Mouse (Mus musculus) limb, embryonic 13.5 days (tissue): ENCODE results near the gene Cabcoco1. TPM values are rescaled to one million over a fixed set of nuclear protein-coding genes. Genes with fewer than 3 reads are reported as not detected.
A peak's percentile ranks its signal among the peaks of the same experiment; 100 is the strongest.

Experiments
- ATAC-seq: fragments of 200-750 bp; cut with Nextera tagmentation; 2 replicates; pipeline ENCODE4 v1.8.0; 2017; ENCODE audit warnings: low read depth, moderate number of reproducible peaks, moderate TSS enrichment; ENCODE audit not compliant: low FRiP score
- H3K27ac ChIP-seq: fragments of 300-500 bp; sonication (generic); 2 replicates; pipeline ENCODE4 v1.5.1; 2015; ENCODE audit warnings: inconsistent platforms, mild to moderate bottlenecking, moderate library complexity
- H3K27me3 ChIP-seq: fragments of 300-500 bp; sonication (generic); 2 replicates; pipeline ENCODE4 v1.6.1; 2015; ENCODE audit warnings: mild to moderate bottlenecking, inconsistent platforms
- H3K36me3 ChIP-seq: fragments of 300-500 bp; sonication (generic); 2 replicates; pipeline ENCODE4 v1.6.1; 2015; ENCODE audit warnings: inconsistent platforms, mild to moderate bottlenecking, moderate library complexity
- H3K4me1 ChIP-seq: fragments of 300-500 bp; sonication (generic); 2 replicates; pipeline ENCODE4 v1.6.1; 2015; ENCODE audit warnings: inconsistent platforms
- H3K4me2 ChIP-seq: fragments of 300-500 bp; sonication (generic); replicated peaks from 2 replicates; pipeline ENCODE4 v1.6.1; 2015; ENCODE audit warnings: inconsistent platforms, mild to moderate bottlenecking, moderate library complexity
- H3K4me3 ChIP-seq: fragments of 300-500 bp; sonication (generic); 2 replicates; pipeline ENCODE4 v1.5.1; 2015; ENCODE audit warnings: moderate library complexity, mild to moderate bottlenecking, inconsistent platforms
- H3K9ac ChIP-seq: fragments of 300-500 bp; sonication (generic); 2 replicates; pipeline ENCODE4 v1.6.1; 2015; ENCODE audit warnings: mild to moderate bottlenecking, inconsistent platforms
- H3K9me3 ChIP-seq: fragments of 300-500 bp; sonication (generic); 2 replicates; pipeline ENCODE4 v1.6.1; 2016; ENCODE audit warnings: inconsistent platforms
- WGBS: fragments of 180-500 bp; shearing (Covaris S2); methylation state at CpG from one replicate; pipeline ENCODE4 v1.1.7; 2015; 5-methylcytosine and 5-hydroxymethylcytosine counted together
- polyA plus RNA-seq: library from polyadenylated mRNA; unstranded; fragments of >200 nt; fragmentation: Nextera tagmentation; extraction: Ambion mirVana; gene quantifications from 2 replicates; pipeline ENCODE4 v1.2.1, GENCODE M21; 2015

The Cabcoco1 gene
- polyA plus RNA-seq, 1 experiment from 2014 or later, result 1.1 TPM

DNA sequence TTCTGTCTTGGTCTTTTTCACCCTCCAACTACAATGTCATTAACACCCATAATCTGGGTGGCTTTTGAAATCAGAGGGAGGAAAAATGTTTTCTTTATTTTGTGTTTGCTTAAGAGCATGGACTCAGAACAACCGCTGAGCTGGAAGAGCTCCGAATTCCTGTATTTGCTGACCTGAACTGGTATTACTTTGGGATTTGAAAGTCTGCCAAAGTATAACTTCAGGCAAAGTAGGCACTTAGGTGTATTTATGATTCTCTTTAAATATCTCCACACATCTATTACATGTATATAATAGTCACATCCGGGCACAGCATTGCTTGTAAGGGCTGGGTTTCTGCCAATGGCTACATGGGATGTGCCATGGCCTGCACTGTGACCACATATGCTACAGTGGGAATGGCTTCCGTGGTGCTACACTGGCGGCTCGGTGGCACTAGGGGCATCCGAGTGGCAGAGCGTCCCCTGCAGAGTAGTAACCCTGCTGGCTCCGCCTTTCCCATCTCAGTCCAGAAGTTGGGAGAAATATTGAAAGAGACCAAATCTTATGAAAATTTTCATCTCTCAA is 37.0 kb downstream of the Cabcoco1 start:
- Histone ChIP-seq H3K36me3 (no peaks in the 10 kb centered on the region), H3K9me3 (no peaks in the 10 kb centered on the region), H3K27me3 (no peaks in the 10 kb centered on the region), H3K4me1 (peaks cover 11% of the 10 kb centered on the region; the same call in 1 of the 2 replicates), H3K9ac (no peak overlapping the region), H3K4me3 (no peak overlapping the region), H3K4me2 (no peak overlapping the region), H3K27ac (no peak overlapping the region)
- WGBS, result 75% methylated on average over 9 of the region's 9 CpGs
- peak; percentile 54 for ATAC-seq

DNA sequence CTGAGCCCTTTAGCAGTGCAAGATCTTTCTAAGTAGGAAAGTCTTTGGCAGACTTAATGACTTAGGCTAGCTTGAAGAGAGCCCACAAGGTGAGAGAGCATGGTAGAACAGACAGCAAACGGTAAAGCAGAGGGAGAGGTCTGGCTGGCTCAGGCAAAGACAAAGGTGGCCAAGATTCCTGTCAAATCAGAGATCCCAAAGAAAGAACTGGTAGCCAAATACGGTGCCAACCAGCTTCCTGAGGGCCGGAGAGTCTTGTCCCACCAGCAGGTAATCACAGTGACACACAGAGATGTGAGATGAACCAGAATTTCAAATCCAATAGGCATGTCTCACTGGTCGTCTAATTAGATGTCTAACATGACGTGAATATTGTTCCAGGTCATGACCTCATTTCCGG is 40.6 kb downstream of the Cabcoco1 start:
- no peak overlapping the region for H3K9ac ChIP-seq
- no peaks in the 10 kb centered on the region for H3K9me3 ChIP-seq
- no peak overlapping the region for H3K27ac ChIP-seq
- no peaks in the 10 kb centered on the region for H3K27me3 ChIP-seq
- whole genome bisulfite sequencing, result 85% methylated on average over 6 of the region's 6 CpGs
- no peaks in the 10 kb centered on the region for H3K36me3 ChIP-seq
- H3K4me2 ChIP-seq, result no peak overlapping the region
- H3K4me1 ChIP-seq, result peaks cover 11% of the 10 kb centered on the region; the same call in 1 of the 2 replicates
- no peak for ATAC-seq
- no peak overlapping the region for H3K4me3 ChIP-seq

DNA sequence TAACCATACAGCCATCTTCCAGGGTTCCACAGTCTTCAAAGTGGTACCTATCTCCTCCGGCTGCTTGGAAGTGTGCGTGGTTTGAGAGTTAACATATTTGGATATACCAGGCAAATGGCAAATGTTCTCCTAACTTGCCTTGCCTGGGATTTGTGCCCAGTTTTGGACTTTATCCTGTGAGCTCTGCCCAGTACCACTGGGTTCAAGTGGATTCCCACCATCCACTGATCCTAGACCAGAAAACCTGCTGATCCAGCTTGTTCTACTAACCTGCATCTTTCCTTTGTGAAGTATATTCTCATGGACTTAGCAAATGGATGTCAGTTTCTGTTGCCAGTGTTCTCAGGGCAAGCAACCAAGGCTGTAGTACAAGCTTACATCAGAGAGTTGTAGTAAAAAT is 46.5 kb downstream of the Cabcoco1 start:
- WGBS, result 95% methylated on average over 2 of the region's 2 CpGs
- no peak overlapping the region for H3K4me3 ChIP-seq
- ATAC-seq, result no peak
- H3K27me3 ChIP-seq, result no peaks in the 10 kb centered on the region
- no peak overlapping the region for H3K4me2 ChIP-seq
- H3K27ac ChIP-seq, result no peak overlapping the region
- H3K9ac ChIP-seq, result no peak overlapping the region
- H3K9me3 ChIP-seq, result no peaks in the 10 kb centered on the region
- H3K4me1 ChIP-seq, result peaks cover 20% of the 10 kb centered on the region
- no peaks in the 10 kb centered on the region for H3K36me3 ChIP-seq

DNA sequence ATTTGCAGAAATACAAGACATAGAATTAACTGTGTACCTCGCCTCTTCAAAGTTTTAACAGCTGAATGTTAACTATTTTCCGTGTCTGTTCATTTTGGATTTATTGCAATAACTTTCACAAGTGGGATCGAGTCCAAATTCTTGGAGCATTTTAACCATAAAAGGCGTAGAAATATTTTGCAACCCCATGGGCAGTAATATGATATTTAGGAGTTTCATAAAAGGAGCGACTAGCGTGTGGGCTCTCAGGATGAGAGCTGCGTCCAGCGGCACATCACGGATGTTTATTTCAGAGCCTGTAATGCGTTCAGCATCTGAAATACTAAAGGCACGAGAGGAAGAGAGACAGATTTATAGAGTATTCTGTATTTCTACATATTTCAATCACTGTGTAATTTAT is 50.1 kb downstream of the Cabcoco1 start:
- H3K9me3 ChIP-seq, result no peaks in the 10 kb centered on the region
- ATAC-seq, result peak; percentile 61; the same call in 1 of the 2 replicates
- H3K27me3 ChIP-seq, result no peaks in the 10 kb centered on the region
- no peak overlapping the region for H3K4me3 ChIP-seq
- no peaks in the 10 kb centered on the region for H3K36me3 ChIP-seq
- WGBS, result 19% methylated on average over 11 of the region's 11 CpGs
- H3K9ac ChIP-seq, result no peak overlapping the region
- H3K27ac ChIP-seq, result no peak overlapping the region
- H3K4me1 ChIP-seq, result peaks cover 21% of the 10 kb centered on the region
- peak overlapping the region; percentile 7; the same call in 1 of the 2 replicates for H3K4me2 ChIP-seq

DNA sequence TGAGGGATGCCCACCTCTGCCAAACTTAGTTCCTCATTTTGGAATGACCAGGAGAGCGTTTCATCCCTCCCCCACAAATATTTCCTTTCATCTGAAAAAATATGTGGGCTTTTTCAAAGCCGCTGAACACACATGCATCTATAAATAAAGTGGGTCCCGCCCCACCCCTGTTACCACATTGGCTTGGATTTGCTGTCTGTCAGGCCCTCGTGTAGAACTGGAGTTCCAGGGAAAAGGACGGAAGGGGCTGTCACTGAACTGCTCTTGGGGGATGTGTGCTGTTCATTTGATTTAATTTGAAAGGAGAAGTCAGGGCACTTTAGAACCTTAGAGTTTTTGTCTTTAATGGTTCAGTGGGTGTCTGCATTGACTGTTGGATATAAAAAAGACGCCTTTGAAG is 50.9 kb downstream of the Cabcoco1 start:
- WGBS, result 39% methylated on average over 6 of the region's 6 CpGs
- Histone ChIP-seq H3K36me3 (no peaks in the 10 kb centered on the region), H3K4me1 (peaks cover 21% of the 10 kb centered on the region), H3K4me3 (no peak overlapping the region), H3K4me2 (0 out of 2 replicates have a peak overlapping the region, but pooled peaks have one; percentile 4), H3K9ac (no peak overlapping the region), H3K27me3 (no peaks in the 10 kb centered on the region), H3K27ac (no peak overlapping the region; the same call in 1 of the 2 replicates), H3K9me3 (no peaks in the 10 kb centered on the region)
- no peak for ATAC-seq

DNA sequence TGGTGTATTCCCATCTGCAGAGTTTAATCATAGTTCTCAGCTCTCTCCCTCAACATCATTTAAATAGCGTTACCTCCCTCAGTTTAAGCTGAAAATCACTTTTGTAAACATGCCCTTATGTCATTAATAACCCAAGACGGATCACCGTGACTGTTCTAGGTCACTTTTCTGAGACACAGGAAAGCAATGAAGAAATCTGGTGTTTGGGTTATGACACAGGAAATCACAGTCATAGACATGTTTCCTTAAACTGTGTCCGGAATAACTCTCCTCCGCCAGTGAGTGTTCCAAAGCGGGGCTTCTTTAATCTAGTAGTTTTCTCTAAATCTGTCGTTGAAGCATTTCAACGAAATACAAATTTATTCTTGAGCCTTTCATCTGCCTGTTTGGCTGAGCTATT is 68.9 kb downstream of the Cabcoco1 start:
- H3K4me3 ChIP-seq, result no peak overlapping the region
- no peak overlapping the region for H3K9ac ChIP-seq
- H3K27me3 ChIP-seq, result no peaks in the 10 kb centered on the region
- no peaks in the 10 kb centered on the region for H3K4me1 ChIP-seq
- WGBS, result 68% methylated on average over 8 of the region's 8 CpGs
- no peak for ATAC-seq
- no peak overlapping the region for H3K27ac ChIP-seq
- no peaks in the 10 kb centered on the region for H3K36me3 ChIP-seq
- H3K4me2 ChIP-seq, result no peak overlapping the region
- H3K9me3 ChIP-seq, result no peaks in the 10 kb centered on the region

DNA sequence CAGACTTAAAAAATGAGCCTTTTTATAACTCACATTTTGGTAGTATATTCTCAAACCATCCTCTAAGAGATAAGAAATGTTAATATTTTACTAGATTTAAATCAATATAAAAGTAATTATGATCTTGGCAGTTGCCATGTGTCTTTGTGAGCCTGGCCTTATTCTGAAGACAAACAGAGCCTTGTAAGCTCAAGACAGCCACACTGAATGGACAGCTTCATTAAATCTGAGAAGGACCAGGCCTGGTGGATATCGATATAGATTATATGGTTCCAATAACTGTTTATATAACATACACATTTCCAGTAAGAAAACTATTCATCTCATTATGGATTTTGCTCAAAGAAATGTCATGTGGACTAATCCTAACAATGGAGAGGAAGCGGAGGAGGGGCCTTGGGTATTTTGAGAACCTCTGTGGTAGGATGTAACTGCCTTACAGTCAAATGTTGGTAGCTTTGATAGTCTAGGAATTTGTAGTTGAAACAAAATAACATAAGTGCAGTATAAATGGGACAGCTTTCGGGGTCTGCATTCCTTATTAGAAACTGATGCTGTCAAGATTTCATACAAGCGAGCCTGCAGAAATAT is 75.9 kb downstream of the Cabcoco1 start:
- WGBS, result 60% methylated on average over 4 of the region's 4 CpGs
- H3K9me3 ChIP-seq, result no peaks in the 10 kb centered on the region
- no peak overlapping the region for H3K27ac ChIP-seq
- no peak for ATAC-seq
- no peak overlapping the region for H3K4me3 ChIP-seq
- no peaks in the 10 kb centered on the region for H3K27me3 ChIP-seq
- H3K36me3 ChIP-seq, result no peaks in the 10 kb centered on the region
- H3K4me1 ChIP-seq, result peaks cover 14% of the 10 kb centered on the region; the same call in 1 of the 2 replicates
- no peak overlapping the region for H3K9ac ChIP-seq
- H3K4me2 ChIP-seq, result no peak overlapping the region

DNA sequence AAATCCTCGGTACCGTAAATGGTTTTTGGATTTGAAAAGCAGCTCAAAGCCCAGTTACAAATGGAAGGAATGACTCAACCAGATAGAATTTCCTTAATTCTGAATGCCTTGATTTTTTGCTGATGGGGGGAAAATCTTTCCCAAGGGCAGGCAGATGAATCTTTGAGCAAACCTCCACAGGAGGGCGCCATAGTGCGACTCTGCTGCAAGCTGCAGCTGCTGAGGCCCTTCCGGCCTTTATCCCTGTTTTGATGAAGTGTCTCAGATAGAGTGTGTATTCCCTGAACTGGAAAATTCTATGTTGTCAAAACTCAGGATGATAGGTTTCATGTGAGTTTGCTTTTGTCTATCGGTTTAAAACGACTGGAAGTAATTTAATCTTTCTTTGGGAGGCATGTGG is 76.8 kb downstream of the Cabcoco1 start:
- ATAC-seq, result no peak
- Histone ChIP-seq H3K4me1 (peaks cover 14% of the 10 kb centered on the region; the same call in 1 of the 2 replicates), H3K4me3 (no peak overlapping the region), H3K27me3 (no peaks in the 10 kb centered on the region), H3K36me3 (no peaks in the 10 kb centered on the region), H3K4me2 (no peak overlapping the region), H3K9ac (no peak overlapping the region), H3K9me3 (no peaks in the 10 kb centered on the region), H3K27ac (no peak overlapping the region)
- 22% methylated on average over 7 of the region's 7 CpGs for WGBS

DNA sequence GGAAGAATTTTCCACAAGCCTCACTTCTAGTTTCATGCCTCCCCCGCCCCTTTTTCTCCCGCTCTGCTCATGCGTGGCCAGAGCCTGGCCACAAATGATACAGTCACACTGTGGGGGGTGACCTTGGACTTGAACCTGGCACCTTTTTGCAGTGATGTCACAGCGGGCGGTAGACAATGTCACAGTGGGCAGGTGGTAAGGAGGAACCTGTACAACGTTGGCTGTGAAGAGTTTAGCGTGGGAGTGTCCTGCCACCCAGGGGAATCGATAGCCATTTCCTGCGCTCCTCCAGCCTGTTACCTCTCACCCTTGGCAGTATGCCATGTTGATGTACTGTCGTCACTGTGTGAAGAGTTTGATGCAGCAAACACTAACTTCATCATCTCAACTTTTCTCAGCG is 81.9 kb downstream of the Cabcoco1 start:
- ATAC-seq, result no peak

DNA sequence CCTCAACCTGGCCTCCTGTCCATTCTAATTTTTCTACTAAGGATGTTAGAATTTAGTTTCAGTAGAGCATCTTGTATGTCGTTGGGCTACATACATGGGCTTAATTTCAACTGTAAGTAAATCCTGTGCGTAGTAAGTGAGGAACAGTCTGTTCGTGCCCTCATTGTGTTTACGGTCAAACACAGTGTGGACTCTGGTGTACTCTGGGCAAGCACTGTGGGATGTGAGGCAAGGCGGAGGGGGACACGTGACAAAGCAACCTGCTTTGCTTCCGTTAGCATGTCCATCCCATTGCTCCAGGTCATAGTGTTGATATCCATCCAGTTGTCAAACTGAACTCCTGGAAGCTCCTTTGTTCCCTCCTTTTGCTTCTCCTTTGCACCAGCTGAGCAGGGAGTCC is 84.7 kb downstream of the Cabcoco1 start:
- no peaks in the 10 kb centered on the region for H3K27me3 ChIP-seq
- 92% methylated on average over 7 of the region's 7 CpGs for WGBS
- no peaks in the 10 kb centered on the region for H3K36me3 ChIP-seq
- peaks cover 7% of the 10 kb centered on the region; the same call in 1 of the 2 replicates for H3K4me1 ChIP-seq
- no peak for ATAC-seq
- H3K27ac ChIP-seq, result no peak overlapping the region
- no peak overlapping the region for H3K4me2 ChIP-seq
- no peak overlapping the region for H3K9ac ChIP-seq
- peaks cover 3% of the 10 kb centered on the region for H3K9me3 ChIP-seq
- H3K4me3 ChIP-seq, result no peak overlapping the region

More for the DNA sequence above, 81.9 kb downstream of the Cabcoco1 start:
- Histone ChIP-seq H3K36me3 (no peaks in the 10 kb centered on the region), H3K4me2 (no peak overlapping the region), H3K27ac (no peak overlapping the region), H3K9me3 (no peaks in the 10 kb centered on the region), H3K4me1 (peaks cover 14% of the 10 kb centered on the region; the same call in 1 of the 2 replicates), H3K4me3 (no peak overlapping the region), H3K27me3 (no peaks in the 10 kb centered on the region), H3K9ac (no peak overlapping the region)
- 78% methylated on average over 11 of the region's 11 CpGs for WGBS

DNA sequence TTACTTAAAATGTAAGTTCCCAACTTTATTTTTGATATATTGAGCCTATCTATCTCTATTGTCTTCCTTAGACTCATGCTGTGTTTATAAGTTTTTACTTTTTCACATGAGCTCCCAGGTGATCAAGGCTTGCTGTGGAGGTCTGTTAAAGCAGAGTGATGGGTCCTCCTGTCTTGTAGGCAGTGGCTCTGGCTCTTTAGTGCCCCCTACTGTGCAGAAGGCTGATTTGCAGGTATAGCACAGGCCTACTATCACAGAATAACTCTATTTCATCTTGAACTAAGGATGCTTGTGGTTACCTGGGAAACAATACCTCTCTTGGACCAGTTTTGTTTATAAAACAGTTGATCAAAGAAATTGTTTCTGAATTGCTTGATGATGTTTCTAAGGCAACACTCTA is 87.2 kb downstream of the Cabcoco1 start:
- H3K27me3 ChIP-seq, result no peaks in the 10 kb centered on the region
- H3K9me3 ChIP-seq, result peaks cover 3% of the 10 kb centered on the region
- no peak overlapping the region for H3K27ac ChIP-seq
- H3K4me1 ChIP-seq, result 0 out of 2 replicates have a peak, but pooled peaks cover 10% of the 10 kb centered on the region
- H3K36me3 ChIP-seq, result no peaks in the 10 kb centered on the region
- no peak for ATAC-seq
- H3K4me2 ChIP-seq, result no peak overlapping the region
- H3K9ac ChIP-seq, result no peak overlapping the region
- no peak overlapping the region for H3K4me3 ChIP-seq

DNA sequence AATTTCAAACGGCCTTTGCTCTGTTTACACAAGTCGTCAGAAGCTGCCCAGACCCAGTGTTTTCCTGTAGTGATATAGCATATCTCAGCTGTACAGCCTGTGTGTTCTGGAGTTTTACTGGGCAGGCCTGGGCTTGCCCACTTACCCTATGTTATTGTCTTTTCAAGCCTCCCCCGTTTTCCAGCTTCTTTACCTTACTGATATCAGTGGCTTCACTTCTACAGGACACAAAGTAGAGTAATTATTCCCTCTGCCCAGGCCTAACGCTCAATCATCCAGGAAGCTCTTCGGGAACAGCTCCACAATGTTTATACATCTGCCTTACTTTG is 94.9 kb downstream of the Cabcoco1 start:
- Histone ChIP-seq H3K27me3 (no peaks in the 10 kb centered on the region), H3K9ac (no peak overlapping the region), H3K9me3 (no peaks in the 10 kb centered on the region), H3K4me2 (no peak overlapping the region), H3K27ac (peak overlapping the region; percentile 29; the same call in 1 of the 2 replicates), H3K4me1 (peaks cover 42% of the 10 kb centered on the region), H3K4me3 (no peak overlapping the region), H3K36me3 (no peaks in the 10 kb centered on the region)
- 38% methylated on average over 5 of the region's 5 CpGs for WGBS
- ATAC-seq, result no peak
